In genomic region chr15:30184020-30184419, GRCm38 (mm10) we compare ENCODE assay signal across 20 mouse cellular contexts.
DNase-seq lines count a peak whose midpoint lies in the region; ATAC-seq lines count a peak whose summit lies in the region.
"Had no signal": no experiment of that assay in that cellular context is flagged by ENCODE, and none has a peak within 500 bp of the region (broad histone marks: within the 10 kb centered on the region; RNA-seq: fewer than 3 reads in every experiment).

No protein-coding gene starts in this region.

- peak; percentile 83 for ATAC-seq in frontal cortex, adult (ENCODE audit: low TSS enrichment)
- ATAC-seq: activated CD4-positive, CD25-positive, alpha-beta regulatory T cell, adult 4 months; CD4-positive, CD25-positive, alpha-beta regulatory T cell, adult 4 months; Patski had no signal

- DNase-seq in frontal cortex, postnatal 10 days (ENCODE audit: low spot score in 2 of 2): no peak
- DNase-seq in right cerebral cortex, adult 18-20 months: peak; percentile 48
- no peak for DNase-seq in right cerebral cortex, postnatal 25 days
- DNase-seq in brain, adult 2 months (ENCODE audit: low read depth, low spot score): peak; percentile 49
- no peak for DNase-seq in kidney, adult 11 months
- DNase-seq: adrenal gland, adult 2 months; adrenal gland, adult 8-10 months; adrenal gland, postnatal 10 days; adrenal gland, postnatal 14 days; adrenal gland, postnatal 25 days; adrenal gland, postnatal 36 days; B cell, adult 2 months; cerebellum, adult 11 months; cerebellum, adult 11-12 months; cerebellum, adult 18-20 months; cerebellum, adult 2 months had no signal

Comparison
In these comparisons a context has a peak if more than half of its experiments do, and no peak if none do; other contexts are left out.
1. DNase-seq: peak in right cerebral cortex, adult 18-20 months (single experiment) and brain, adult 2 months (single experiment); none in frontal cortex, postnatal 10 days (0 of 2), right cerebral cortex, postnatal 25 days (single experiment) and kidney, adult 11 months (single experiment).